Mouse (Mus musculus) G1E (cell line): ENCODE measurements around the gene Bpifb9a.
"Not testable (repeated sequence)": the region's sequence is repeated elsewhere in the genome, so short reads cannot be mapped to it uniquely, and the experiment has no call there.

Experiments used
- CTCF ChIP-seq: IDR thresholded peaks from 2 replicates; pipeline ENCODE4 v1.5.1; 2012; ENCODE audit warnings: low read depth, low read length, inconsistent platforms, mixed read lengths
- GATA1 ChIP-seq: IDR thresholded peaks from 2 replicates; pipeline ENCODE4 v1.6.1; 2012; ENCODE audit warnings: borderline replicate concordance, low read length, inconsistent platforms, mixed read lengths
- TAL1 ChIP-seq: conservative IDR thresholded peaks from 2 replicates; pipeline ENCODE4 v1.6.1; 2012; ENCODE audit warnings: low read depth, low read length, inconsistent platforms, mixed read lengths

DNA sequence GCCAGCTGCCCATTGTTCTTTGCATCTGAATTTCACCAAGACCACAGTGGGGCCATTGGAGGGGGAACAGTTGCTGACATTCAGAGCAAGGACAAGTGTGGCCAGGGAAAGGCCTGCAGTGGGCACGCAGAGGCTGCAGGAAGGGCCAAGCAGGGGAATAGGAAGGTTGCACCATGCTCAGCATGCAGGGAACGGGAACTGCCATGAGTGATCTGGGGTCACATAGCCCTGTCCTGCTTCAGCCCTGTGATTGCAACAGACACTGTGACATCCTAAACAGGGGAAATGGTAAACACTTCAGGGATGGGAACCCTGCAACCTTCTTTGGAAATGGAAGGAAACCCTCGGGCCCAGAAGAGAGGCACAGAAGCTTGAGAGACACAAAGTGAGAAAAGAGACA lies 47.0 kb downstream of the Bpifb9a start:
- TF ChIP-seq GATA1, CTCF, TAL1: not testable (repeated sequence)
